Mouse (Mus musculus) midbrain, embryonic 15.5 days (tissue): ENCODE measurements at regions not wholly inside any gene's neighbourhood (a gene's known extent, or its start where the extent isn't known, plus 50 kb on each side); places are given as distances from the start of the nearest gene placed in this dataset.

Experiments used
- ATAC-seq: fragments of 200-750 bp; cut with Nextera tagmentation; replicated peaks from 2 replicates; pipeline ENCODE4 v1.8.0; 2017; ENCODE audit warnings: moderate TSS enrichment
- H3K27ac ChIP-seq: fragments of 300-500 bp; sonication (generic); 2 replicates; pipeline ENCODE4 v1.5.1; 2015; ENCODE audit warnings: mild to moderate bottlenecking, inconsistent platforms
- H3K27me3 ChIP-seq: fragments of 300-500 bp; sonication (generic); replicated peaks from 2 replicates; pipeline ENCODE4 v1.6.1; 2015; ENCODE audit warnings: inconsistent platforms
- H3K36me3 ChIP-seq: fragments of 300-500 bp; sonication (generic); replicated peaks from 2 replicates; pipeline ENCODE4 v1.6.1; 2015; ENCODE audit warnings: inconsistent platforms
- H3K4me1 ChIP-seq: fragments of 300-500 bp; sonication (generic); 2 replicates; pipeline ENCODE4 v1.6.1; 2015; ENCODE audit warnings: inconsistent platforms
- H3K4me2 ChIP-seq: fragments of 300-500 bp; sonication (generic); 2 replicates; pipeline ENCODE4 v1.6.1; 2015; ENCODE audit warnings: inconsistent platforms, mild to moderate bottlenecking, moderate library complexity
- H3K4me3 ChIP-seq: fragments of 300-500 bp; sonication (generic); 2 replicates; pipeline ENCODE4 v1.5.1; 2015; ENCODE audit warnings: mild to moderate bottlenecking, inconsistent platforms
- H3K9ac ChIP-seq: fragments of 300-500 bp; sonication (generic); 2 replicates; pipeline ENCODE4 v1.6.1; 2015; ENCODE audit warnings: mild to moderate bottlenecking, inconsistent platforms
- H3K9me3 ChIP-seq: fragments of 300-500 bp; sonication (generic); 2 replicates; pipeline ENCODE4 v1.6.1; 2016; ENCODE audit warnings: inconsistent platforms
- WGBS: fragments of 180-500 bp; shearing (Covaris S2); methylation state at CpG from one replicate; pipeline ENCODE4 v1.1.7; 2015; ENCODE audit warnings: mixed read lengths; 5-methylcytosine and 5-hydroxymethylcytosine counted together

- Histone ChIP-seq H3K9ac (no peak overlapping the region), H3K36me3 (no peaks in the 10 kb centered on the region), H3K27ac (no peak overlapping the region), H3K27me3 (no peaks in the 10 kb centered on the region), H3K4me3 (no peak overlapping the region), H3K9me3 (no peaks in the 10 kb centered on the region), H3K4me1 (no peaks in the 10 kb centered on the region), H3K4me2 (no peak overlapping the region)
- 79% methylated on average over 4 of the region's 4 CpGs for WGBS
- no peak for ATAC-seq
Observed at GRCm38 (mm10) chr2:137310511-137310910, 194.1 kb upstream of the Jag1 start.

GRCm38 (mm10) chr2:137308116-137308515 is 191.7 kb upstream of the Jag1 start:
- no peak overlapping the region for H3K4me3 ChIP-seq
- H3K4me2 ChIP-seq, result no peak overlapping the region
- 90% methylated on average over 9 of the region's 9 CpGs for WGBS
- no peaks in the 10 kb centered on the region for H3K4me1 ChIP-seq
- H3K9me3 ChIP-seq, result no peaks in the 10 kb centered on the region
- H3K9ac ChIP-seq, result no peak overlapping the region
- H3K36me3 ChIP-seq, result no peaks in the 10 kb centered on the region
- no peaks in the 10 kb centered on the region for H3K27me3 ChIP-seq
- H3K27ac ChIP-seq, result no peak overlapping the region
- no peak for ATAC-seq

DNA sequence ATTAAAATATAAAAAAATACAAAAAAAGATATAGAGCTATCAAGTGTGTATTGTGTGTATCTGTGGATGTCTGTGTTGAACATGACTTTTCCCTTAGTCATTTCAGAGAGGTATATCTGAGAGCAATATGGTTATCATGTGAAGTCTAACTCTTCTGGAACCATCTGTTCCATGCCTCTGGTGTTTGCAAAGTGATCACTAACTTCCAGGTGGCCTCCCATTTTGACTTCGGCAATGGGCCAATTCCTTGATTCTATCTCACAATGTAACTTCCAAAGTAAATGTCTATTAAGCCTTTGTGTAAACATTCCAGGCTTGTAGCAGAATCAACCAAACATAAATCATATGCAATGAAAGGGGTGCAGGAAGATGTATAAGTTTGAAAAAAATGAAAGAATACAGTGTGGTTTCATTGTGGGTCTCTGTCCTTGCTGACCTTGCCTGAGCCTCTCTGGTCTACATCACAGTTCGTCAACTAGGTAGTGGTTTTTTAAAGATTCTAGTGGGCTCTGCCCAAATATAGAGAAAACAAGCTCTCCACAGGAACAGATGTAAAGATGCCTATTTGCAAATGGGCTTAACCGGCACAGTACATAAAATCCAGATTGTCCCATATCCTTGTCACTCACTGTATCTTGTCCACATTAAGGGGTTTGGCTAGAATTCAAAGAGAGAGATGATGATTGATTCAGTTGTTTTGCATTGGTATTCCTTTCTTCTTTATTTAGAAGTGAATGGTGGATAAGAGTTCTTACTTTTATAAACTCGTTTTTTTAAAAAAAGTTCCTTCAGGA is 185.2 kb upstream of the Jag1 start:
- no peak for ATAC-seq
- H3K9me3 ChIP-seq, result no peaks in the 10 kb centered on the region
- no peaks in the 10 kb centered on the region for H3K36me3 ChIP-seq
- no peak overlapping the region for H3K27ac ChIP-seq
- H3K27me3 ChIP-seq, result no peaks in the 10 kb centered on the region
- H3K4me1 ChIP-seq, result no peaks in the 10 kb centered on the region
- H3K4me3 ChIP-seq, result no peak overlapping the region
- H3K9ac ChIP-seq, result no peak overlapping the region
- 77% methylated on average over 4 of the region's 4 CpGs for WGBS
- H3K4me2 ChIP-seq, result no peak overlapping the region

DNA sequence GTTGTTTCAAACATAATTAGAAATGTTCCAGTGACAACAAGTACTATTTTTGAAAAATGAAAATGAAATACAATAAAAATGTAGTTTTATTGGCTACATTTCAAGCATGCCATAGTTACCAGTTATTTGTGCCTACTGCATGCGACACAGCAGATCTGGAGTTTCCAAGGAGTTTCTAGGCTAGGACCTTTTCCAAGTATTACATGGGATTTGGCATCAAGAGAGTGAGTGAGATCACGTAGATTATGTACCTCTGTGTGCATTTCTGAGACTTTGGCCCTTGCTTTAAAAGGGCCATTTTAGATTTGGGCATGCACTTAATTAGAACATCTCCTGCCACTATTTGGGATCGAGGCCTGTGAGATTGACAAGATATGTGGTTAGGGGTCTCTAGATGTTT is 172.8 kb upstream of the Jag1 start:
- no peaks in the 10 kb centered on the region for H3K27me3 ChIP-seq
- H3K4me1 ChIP-seq, result no peaks in the 10 kb centered on the region
- no peak overlapping the region for H3K27ac ChIP-seq
- H3K9me3 ChIP-seq, result no peaks in the 10 kb centered on the region
- no peak overlapping the region for H3K4me3 ChIP-seq
- H3K36me3 ChIP-seq, result no peaks in the 10 kb centered on the region
- H3K4me2 ChIP-seq, result no peak overlapping the region
- WGBS, result 91% methylated on average over 3 of the region's 3 CpGs
- no peak overlapping the region for H3K9ac ChIP-seq
- no peak for ATAC-seq

- no peak overlapping the region for H3K4me2 ChIP-seq
- no peaks in the 10 kb centered on the region for H3K36me3 ChIP-seq
- H3K4me1 ChIP-seq, result no peaks in the 10 kb centered on the region
- no peak overlapping the region for H3K27ac ChIP-seq
- ATAC-seq, result no peak
- H3K4me3 ChIP-seq, result no peak overlapping the region
- H3K9me3 ChIP-seq, result no peaks in the 10 kb centered on the region
- H3K9ac ChIP-seq, result no peak overlapping the region
- H3K27me3 ChIP-seq, result no peaks in the 10 kb centered on the region
- 80% methylated on average over 5 of the region's 5 CpGs for WGBS
Observed at GRCm38 (mm10) chr2:137271575-137272180, 155.2 kb upstream of the Jag1 start.

- Histone ChIP-seq H3K9ac (no peak overlapping the region), H3K36me3 (no peaks in the 10 kb centered on the region), H3K4me3 (no peak overlapping the region), H3K27ac (no peak overlapping the region), H3K9me3 (no peaks in the 10 kb centered on the region), H3K4me2 (no peak overlapping the region), H3K27me3 (no peaks in the 10 kb centered on the region), H3K4me1 (no peaks in the 10 kb centered on the region)
- no peak for ATAC-seq
- 89% methylated on average over 2 of the region's 2 CpGs for WGBS
Observed at GRCm38 (mm10) chr2:137262911-137263310, 146.5 kb upstream of the Jag1 start.

DNA sequence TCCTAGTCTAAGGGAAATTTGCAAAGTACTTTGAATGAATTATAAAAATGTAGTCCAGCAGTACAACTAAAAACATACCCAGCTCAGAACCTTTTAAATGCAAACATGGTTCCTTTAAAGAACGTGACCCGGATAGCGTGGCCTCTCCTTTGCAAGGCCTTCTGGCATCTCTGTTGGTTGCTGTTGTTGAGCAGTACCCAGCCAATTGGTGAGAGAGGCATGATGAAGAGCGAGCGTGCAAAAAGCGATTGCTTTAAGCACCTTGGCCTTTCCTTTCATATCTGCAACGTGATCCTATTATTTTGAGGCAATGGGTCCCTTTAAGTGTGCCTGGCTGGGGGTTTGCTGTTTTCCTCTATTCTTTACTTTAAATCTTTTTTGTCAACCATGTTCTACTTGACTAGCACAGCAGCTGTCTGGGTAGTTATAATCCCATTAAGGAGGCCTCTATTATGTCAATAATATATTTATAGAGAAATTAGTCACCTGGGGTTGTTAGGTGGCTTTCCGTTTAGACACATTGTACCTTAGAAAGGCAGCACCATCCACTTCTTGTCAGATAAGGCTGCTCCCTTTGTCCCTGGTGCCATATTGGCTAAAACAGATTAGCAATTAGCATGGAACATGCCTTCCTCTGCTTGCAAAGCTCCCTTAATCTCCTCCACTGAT is 141.5 kb upstream of the Jag1 start:
- Histone ChIP-seq H3K27ac (no peak overlapping the region), H3K4me1 (no peaks in the 10 kb centered on the region), H3K9me3 (no peaks in the 10 kb centered on the region), H3K4me2 (no peak overlapping the region), H3K9ac (no peak overlapping the region), H3K36me3 (no peaks in the 10 kb centered on the region), H3K27me3 (no peaks in the 10 kb centered on the region), H3K4me3 (no peak overlapping the region)
- no peak; the same call in 1 of the 2 replicates for ATAC-seq
- 45% methylated on average over 8 of the region's 8 CpGs for WGBS

GRCm38 (mm10) chr2:137247931-137248330 is 131.5 kb upstream of the Jag1 start:
- no peak for ATAC-seq
- Histone ChIP-seq H3K9me3 (no peaks in the 10 kb centered on the region), H3K27ac (no peak overlapping the region), H3K4me2 (no peak overlapping the region), H3K4me3 (no peak overlapping the region), H3K36me3 (no peaks in the 10 kb centered on the region), H3K9ac (no peak overlapping the region), H3K27me3 (no peaks in the 10 kb centered on the region), H3K4me1 (no peaks in the 10 kb centered on the region)
- 47% methylated on average over 7 of the region's 7 CpGs for WGBS

- ATAC-seq, result no peak
- 58% methylated on average over 6 of the region's 6 CpGs for WGBS
Observed at GRCm38 (mm10) chr2:137244370-137244769, 127.9 kb upstream of the Jag1 start.

GRCm38 (mm10) chr2:137243914-137244313 is 127.5 kb upstream of the Jag1 start:
- ATAC-seq, result no peak
- Histone ChIP-seq H3K9me3 (no peaks in the 10 kb centered on the region), H3K9ac (no peak overlapping the region), H3K27me3 (no peaks in the 10 kb centered on the region), H3K36me3 (no peaks in the 10 kb centered on the region), H3K4me2 (no peak overlapping the region), H3K4me3 (no peak overlapping the region), H3K27ac (no peak overlapping the region), H3K4me1 (no peaks in the 10 kb centered on the region)
- WGBS, result 8% methylated on average over 5 of the region's 5 CpGs

More at GRCm38 (mm10) chr2:137244370-137244769, 127.9 kb upstream of the Jag1 start:
- Histone ChIP-seq H3K9me3 (no peaks in the 10 kb centered on the region), H3K4me1 (no peaks in the 10 kb centered on the region), H3K9ac (no peak overlapping the region), H3K4me3 (no peak overlapping the region), H3K27me3 (no peaks in the 10 kb centered on the region), H3K27ac (no peak overlapping the region), H3K4me2 (no peak overlapping the region), H3K36me3 (no peaks in the 10 kb centered on the region)

DNA sequence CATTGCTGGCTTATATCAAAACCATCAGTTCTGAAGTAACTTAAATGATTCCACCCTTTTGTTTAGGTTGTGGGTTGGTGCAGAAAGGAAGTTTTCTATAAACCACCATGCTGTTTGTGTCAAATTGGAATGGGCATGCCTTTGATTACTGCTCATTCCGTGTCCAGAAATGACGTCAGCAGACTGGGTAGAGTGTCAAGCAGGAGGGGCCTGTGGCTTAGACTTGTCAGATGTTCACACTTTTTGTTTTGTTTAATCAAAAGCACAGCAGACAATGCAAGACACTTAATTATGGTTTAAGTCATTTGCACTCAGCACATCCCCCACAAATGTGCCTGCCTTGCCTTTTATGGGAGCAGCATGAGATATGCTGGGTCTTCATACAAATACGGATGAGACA is 120.5 kb upstream of the Jag1 start:
- Histone ChIP-seq H3K4me2 (no peak overlapping the region), H3K9me3 (no peaks in the 10 kb centered on the region), H3K27me3 (no peaks in the 10 kb centered on the region), H3K27ac (no peak overlapping the region), H3K36me3 (no peaks in the 10 kb centered on the region), H3K9ac (no peak overlapping the region), H3K4me1 (no peaks in the 10 kb centered on the region), H3K4me3 (no peak overlapping the region)
- 68% methylated on average over 3 of the region's 3 CpGs for WGBS
- ATAC-seq, result no peak

- 70% methylated on average over 3 of the region's 3 CpGs for WGBS
- Histone ChIP-seq H3K36me3 (no peaks in the 10 kb centered on the region), H3K4me2 (no peak overlapping the region), H3K9me3 (no peaks in the 10 kb centered on the region), H3K27ac (no peak overlapping the region), H3K27me3 (no peaks in the 10 kb centered on the region), H3K4me1 (peaks cover 3% of the 10 kb centered on the region; the same call in 1 of the 2 replicates), H3K4me3 (no peak overlapping the region), H3K9ac (no peak overlapping the region)
- ATAC-seq, result no peak
Observed at GRCm38 (mm10) chr2:137233936-137234335, 117.5 kb upstream of the Jag1 start.
